Mouse (Mus musculus): ENCODE results near the gene Fam89b.

DNA sequence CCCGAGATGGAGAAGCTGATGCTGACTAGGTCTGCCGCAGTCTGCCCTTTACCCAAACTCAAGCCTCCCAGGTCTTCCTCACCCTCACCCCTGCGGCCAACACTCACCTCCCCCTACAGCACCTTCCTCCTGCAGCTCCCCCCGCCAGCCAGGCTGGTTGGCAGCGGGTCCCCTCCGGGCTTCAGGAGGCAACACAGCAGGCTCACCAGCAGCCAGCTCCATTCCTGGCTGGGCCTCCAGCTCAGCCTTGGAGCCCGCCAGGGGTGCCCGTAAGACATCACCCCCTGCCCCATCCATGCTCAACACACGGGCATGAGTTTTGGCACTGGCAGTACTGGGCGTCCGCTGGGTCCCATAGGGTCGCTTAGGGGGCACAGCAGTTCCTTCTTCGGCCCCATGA lies 44.5 kb downstream of the Fam89b start:
- TF ChIP-seq POLR2A (IDR thresholded peaks at IDR 0.05; ENCODE audit: control insufficient read depth, low read depth, low read length) (no peak), CTCF (IDR thresholded peaks at IDR 0.05; ENCODE audit: control insufficient read depth, insufficient read depth, insufficient replicate concordance, low read depth, low read length) (no peak)
